Mouse (Mus musculus): ENCODE data around the gene Cxcl2. TPM values are rescaled to one million over a fixed set of nuclear protein-coding genes. Genes with fewer than 3 reads are reported as not detected.

Cxcl2 gene
- total and polyA plus RNA-seq, 2 experiments from 2014 or later = not detected

DNA sequence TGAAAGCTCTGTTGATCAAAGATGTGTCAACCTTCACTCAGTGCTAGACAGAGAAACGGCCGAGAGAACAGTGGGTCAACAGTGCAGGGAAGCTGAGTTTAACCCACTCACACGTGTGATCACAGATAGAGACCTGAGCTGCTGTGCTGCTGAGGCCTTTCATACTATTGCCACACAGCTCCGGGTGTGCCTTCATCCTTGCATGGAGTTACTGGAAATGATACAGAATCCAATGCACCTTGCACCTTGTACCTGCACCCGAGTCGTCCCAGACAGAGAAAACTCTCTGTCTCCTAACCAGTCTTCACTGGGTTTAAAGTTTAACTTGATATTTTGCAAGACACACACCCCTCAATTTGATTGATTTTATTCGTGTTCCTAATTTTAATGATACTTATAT is 31.3 kb upstream of the Cxcl2 start:
- H3K36me3 ChIP-seq (ENCODE audit: insufficient read depth) = no peaks in the 10 kb centered on the region
- no peaks in the 10 kb centered on the region for H3K27me3 ChIP-seq (ENCODE audit: insufficient read depth, low read length)
- no peak overlapping the region for H3K4me2 ChIP-seq (ENCODE audit: low read depth)
- ATAC-seq (no peak), DNase-seq (no peak)
- H3K27ac ChIP-seq (ENCODE audit: low read depth, low read length) = no peak overlapping the region
- H3K9me3 ChIP-seq (ENCODE audit: low read length) = no peaks in the 10 kb centered on the region
- H3K4me3 ChIP-seq (ENCODE audit: low read depth, low read length) = no peak overlapping the region
- WGBS = 82% methylated on average over 7 of the region's 7 CpGs
- TF ChIP-seq CTCF (IDR thresholded peaks at IDR 0.05; ENCODE audit: low read depth) = no peak
- no peaks in the 10 kb centered on the region for H3K4me1 ChIP-seq (ENCODE audit: insufficient read depth)
- H3K9ac ChIP-seq = no peak overlapping the region

DNA sequence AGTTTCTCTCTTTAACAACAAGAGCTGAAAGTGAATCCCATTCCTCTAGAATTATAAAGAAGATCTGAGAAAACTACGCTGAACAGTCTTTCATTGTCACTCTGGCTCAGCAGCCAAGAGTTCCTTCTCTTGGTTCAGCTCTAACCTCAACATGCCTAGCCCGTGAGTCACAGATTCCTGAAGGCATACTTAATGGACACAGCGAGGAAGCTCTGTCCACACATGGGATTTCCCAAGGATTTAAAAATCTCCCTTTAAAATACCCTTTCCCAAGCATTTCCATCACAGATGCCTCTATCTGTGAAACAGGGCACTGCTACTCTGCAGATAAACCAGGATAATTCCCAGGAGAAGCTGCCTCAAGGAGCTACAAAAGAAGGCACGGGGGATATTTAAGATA is 27.6 kb upstream of the Cxcl2 start:
- TF ChIP-seq CTCF (IDR thresholded peaks at IDR 0.05; ENCODE audit: low read depth) = peak; percentile 12; the same call in 1 of the 2 replicates
- WGBS = 76% methylated on average over 4 of the region's 4 CpGs
- no peak overlapping the region for H3K9ac ChIP-seq
- no peaks in the 10 kb centered on the region for H3K36me3 ChIP-seq (ENCODE audit: insufficient read depth)
- DNase-seq (no peak), ATAC-seq (no peak)
- H3K27me3 ChIP-seq (ENCODE audit: insufficient read depth, low read length) = no peaks in the 10 kb centered on the region
- H3K27ac ChIP-seq (ENCODE audit: low read depth, low read length) = no peak overlapping the region
- no peak overlapping the region for H3K4me3 ChIP-seq (ENCODE audit: low read depth, low read length)
- no peaks in the 10 kb centered on the region for H3K9me3 ChIP-seq (ENCODE audit: low read length)
- no peaks in the 10 kb centered on the region for H3K4me1 ChIP-seq (ENCODE audit: insufficient read depth)
- H3K4me2 ChIP-seq (ENCODE audit: low read depth) = no peak overlapping the region

GRCm38 (mm10) chr5:90876471-90877172 is 27.0 kb upstream of the Cxcl2 start:
- no peaks in the 10 kb centered on the region for H3K36me3 ChIP-seq (ENCODE audit: insufficient read depth)
- H3K9ac ChIP-seq = no peak overlapping the region
- no peaks in the 10 kb centered on the region for H3K9me3 ChIP-seq (ENCODE audit: low read length)
- DNase-seq (no peak), ATAC-seq (no peak)
- H3K27me3 ChIP-seq (ENCODE audit: insufficient read depth, low read length) = no peaks in the 10 kb centered on the region
- H3K4me3 ChIP-seq (ENCODE audit: low read depth, low read length) = no peak overlapping the region
- no peak overlapping the region for H3K27ac ChIP-seq (ENCODE audit: low read depth, low read length)
- TF ChIP-seq CTCF (IDR thresholded peaks at IDR 0.05; ENCODE audit: low read depth) = no peak
- WGBS = 77% methylated on average over 8 of the region's 8 CpGs
- no peaks in the 10 kb centered on the region for H3K4me1 ChIP-seq (ENCODE audit: insufficient read depth)
- H3K4me2 ChIP-seq (ENCODE audit: low read depth) = no peak overlapping the region

- H3K4me3 ChIP-seq (ENCODE audit: low read depth, low read length) = no peak overlapping the region
- no peak overlapping the region for H3K4me2 ChIP-seq (ENCODE audit: low read depth)
- no peak overlapping the region for H3K27ac ChIP-seq (ENCODE audit: low read depth, low read length)
- no peaks in the 10 kb centered on the region for H3K36me3 ChIP-seq (ENCODE audit: insufficient read depth)
- no peak for ATAC-seq
- no peak for DNase-seq
- no peak overlapping the region for H3K9ac ChIP-seq
- H3K9me3 ChIP-seq (ENCODE audit: low read length) = no peaks in the 10 kb centered on the region
- no peaks in the 10 kb centered on the region for H3K4me1 ChIP-seq (ENCODE audit: insufficient read depth)
- H3K27me3 ChIP-seq (ENCODE audit: insufficient read depth, low read length) = no peaks in the 10 kb centered on the region
- no peak for TF ChIP-seq CTCF (IDR thresholded peaks at IDR 0.05; ENCODE audit: low read depth)
These were observed 26.5 kb upstream of the Cxcl2 start for GRCm38 (mm10) chr5:90877173-90877512.

GRCm38 (mm10) chr5:90879307-90880014 is 24.2 kb upstream of the Cxcl2 start:
- no peak for ATAC-seq
- H3K27ac ChIP-seq (ENCODE audit: low read depth, low read length) = no peak overlapping the region
- no peak overlapping the region for H3K4me2 ChIP-seq (ENCODE audit: low read depth)
- H3K9ac ChIP-seq = no peak overlapping the region
- WGBS = 84% methylated on average over 3 of the region's 3 CpGs
- H3K27me3 ChIP-seq (ENCODE audit: insufficient read depth, low read length) = no peaks in the 10 kb centered on the region
- no peaks in the 10 kb centered on the region for H3K4me1 ChIP-seq (ENCODE audit: insufficient read depth)
- H3K36me3 ChIP-seq (ENCODE audit: insufficient read depth) = no peaks in the 10 kb centered on the region
- H3K4me3 ChIP-seq (ENCODE audit: low read depth, low read length) = no peak overlapping the region
- no peak for TF ChIP-seq CTCF (IDR thresholded peaks at IDR 0.05; ENCODE audit: low read depth)
- no peak for DNase-seq
- H3K9me3 ChIP-seq (ENCODE audit: low read length) = no peaks in the 10 kb centered on the region

- H3K27ac ChIP-seq (ENCODE audit: low read depth, low read length) = no peak overlapping the region
- no peak for TF ChIP-seq CTCF (IDR thresholded peaks at IDR 0.05; ENCODE audit: low read depth)
- H3K4me2 ChIP-seq (ENCODE audit: low read depth) = no peak overlapping the region
- no peaks in the 10 kb centered on the region for H3K27me3 ChIP-seq (ENCODE audit: insufficient read depth, low read length)
- DNase-seq = no peak
- H3K4me3 ChIP-seq (ENCODE audit: low read depth, low read length) = no peak overlapping the region
- no peaks in the 10 kb centered on the region for H3K9me3 ChIP-seq (ENCODE audit: low read length)
- H3K4me1 ChIP-seq (ENCODE audit: insufficient read depth) = no peaks in the 10 kb centered on the region
- WGBS = 71% methylated on average over 7 of the region's 7 CpGs
- no peak overlapping the region for H3K9ac ChIP-seq
- no peaks in the 10 kb centered on the region for H3K36me3 ChIP-seq (ENCODE audit: insufficient read depth)
- no peak for ATAC-seq
These were observed 23.3 kb upstream of the Cxcl2 start for GRCm38 (mm10) chr5:90880335-90880850.

DNA sequence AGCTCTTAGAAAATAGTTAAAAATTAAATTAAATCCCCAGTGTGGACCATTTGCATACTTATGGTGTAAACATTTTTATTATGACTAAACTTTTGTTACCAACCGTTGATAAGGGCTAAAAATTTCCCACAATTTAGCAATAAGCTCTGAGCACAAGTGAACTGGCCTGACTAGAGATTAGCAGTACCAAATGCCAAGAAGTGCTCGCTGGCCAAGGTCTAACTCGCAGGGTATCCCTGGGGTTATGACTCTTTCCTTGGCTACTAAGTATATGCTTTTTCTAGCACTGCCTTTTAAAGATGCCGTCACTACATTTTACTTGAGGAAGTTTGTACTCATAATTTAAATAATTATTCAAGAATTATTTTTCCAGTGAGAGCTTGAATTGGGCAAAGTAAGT is 22.6 kb upstream of the Cxcl2 start:
- H3K27ac ChIP-seq (ENCODE audit: low read depth, low read length) = no peak overlapping the region
- no peak overlapping the region for H3K9ac ChIP-seq
- no peaks in the 10 kb centered on the region for H3K36me3 ChIP-seq (ENCODE audit: insufficient read depth)
- H3K27me3 ChIP-seq (ENCODE audit: insufficient read depth, low read length) = no peaks in the 10 kb centered on the region
- H3K4me2 ChIP-seq (ENCODE audit: low read depth) = no peak overlapping the region
- no peaks in the 10 kb centered on the region for H3K9me3 ChIP-seq (ENCODE audit: low read length)
- ATAC-seq (no peak), DNase-seq (no peak)
- no peaks in the 10 kb centered on the region for H3K4me1 ChIP-seq (ENCODE audit: insufficient read depth)
- no peak overlapping the region for H3K4me3 ChIP-seq (ENCODE audit: low read depth, low read length)
- WGBS = 87% methylated on average over 4 of the region's 4 CpGs
- TF ChIP-seq CTCF (IDR thresholded peaks at IDR 0.05; ENCODE audit: low read depth) = no peak
